Mouse (Mus musculus): ENCODE measurements around the gene Rnh1.

DNA sequence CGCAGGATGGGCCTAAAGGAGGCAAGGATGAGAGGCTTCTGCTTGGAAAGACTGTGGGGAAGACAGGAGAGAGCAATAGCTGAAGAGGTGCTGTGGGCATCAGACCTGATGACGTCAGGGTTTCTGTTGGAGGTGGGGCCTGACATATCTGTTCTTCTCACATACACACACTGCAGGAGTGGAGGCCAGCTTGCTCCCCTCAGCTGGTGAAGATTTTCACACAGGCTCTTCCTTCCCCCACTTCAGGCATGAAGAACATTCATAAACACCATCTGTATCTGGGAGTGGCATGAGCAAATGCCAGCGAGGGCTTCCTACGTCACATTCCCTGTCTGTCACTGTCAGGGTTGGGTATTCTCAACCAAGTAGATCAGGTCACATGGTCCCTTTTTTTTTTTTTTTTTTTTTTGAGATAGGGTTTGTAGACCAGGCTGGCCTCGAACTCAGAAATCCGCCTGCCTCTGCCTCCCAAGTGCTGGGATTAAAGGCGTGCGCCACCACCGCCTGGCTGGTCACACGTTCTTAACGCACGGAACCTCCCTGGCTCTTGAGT is 26.5 kb downstream of the Rnh1 start:
- TF ChIP-seq EP300 (IDR thresholded peaks at IDR 0.05; ENCODE audit: low read length) (no peak), CTCF (conservative IDR thresholded peaks at IDR 0.05 in 1 of 2, IDR thresholded peaks at IDR 0.05 in 1 of 2; ENCODE audit: low read depth in 2 of 2, low read length in 2 of 2) (no peak), MEF2A (IDR thresholded peaks at IDR 0.05; ENCODE audit: borderline replicate concordance, low read depth, low read length) (no peak), MAFK (IDR thresholded peaks at IDR 0.05; ENCODE audit: insufficient replicate concordance, low read length) (no peak), ELF1 (IDR thresholded peaks at IDR 0.05; ENCODE audit: low read depth, low read length) (no peak), POLR2A (IDR thresholded peaks at IDR 0.05; ENCODE audit: low read depth, low read length) (no peak), MYC (IDR thresholded peaks at IDR 0.05; ENCODE audit: low read depth, low read length) (no peak), CHD1 (IDR thresholded peaks at IDR 0.05; ENCODE audit: low read depth, low read length) (no peak), ETS1 (conservative IDR thresholded peaks at IDR 0.05; ENCODE audit: low read depth, low read length) (no peak), POLR2AphosphoS2 (IDR thresholded peaks at IDR 0.05; ENCODE audit: low read depth, low read length) (no peak), HCFC1 (IDR thresholded peaks at IDR 0.05; ENCODE audit: low read depth, low read length) (no peak), RCOR1 (conservative IDR thresholded peaks at IDR 0.05; ENCODE audit: low read depth, low read length) (no peak)

Data from CH12.LX (cell line).